Mouse (Mus musculus) limb, embryonic 12.5 days (tissue): ENCODE results near the gene Inpp5d. TPM values are rescaled to one million over a fixed set of nuclear protein-coding genes. Genes with fewer than 3 reads are reported as not detected.
"Not testable (repeated sequence)": the region's sequence is repeated elsewhere in the genome, so short reads cannot be mapped to it uniquely, and the experiment has no call there.

ENCODE experiments used
- ATAC-seq: fragments of 200-750 bp; cut with Nextera tagmentation; 2 replicates; pipeline ENCODE4 v1.8.0; 2017; ENCODE audit warnings: low read depth, moderate TSS enrichment; ENCODE audit not compliant: insufficient number of reproducible peaks, insufficient read depth, low FRiP score, low TSS enrichment
- H3K27ac ChIP-seq: fragments of 300-500 bp; sonication (generic); 2 replicates; pipeline ENCODE4 v1.5.1; 2016; ENCODE audit warnings: mild to moderate bottlenecking, moderate library complexity
- H3K27me3 ChIP-seq: fragments of 300-500 bp; sonication (generic); 2 replicates; pipeline ENCODE4 v1.6.1; 2016; ENCODE audit warnings: mild to moderate bottlenecking, moderate library complexity
- H3K36me3 ChIP-seq: fragments of 300-500 bp; sonication (generic); 2 replicates; pipeline ENCODE4 v1.6.1; 2016; ENCODE audit warnings: mild to moderate bottlenecking, moderate library complexity
- H3K4me1 ChIP-seq: fragments of 300-500 bp; sonication (generic); replicated peaks from 2 replicates; pipeline ENCODE4 v1.6.1; 2016
- H3K4me2 ChIP-seq: fragments of 300-500 bp; sonication (generic); 2 replicates; pipeline ENCODE4 v1.6.1; 2016; ENCODE audit warnings: mild to moderate bottlenecking, moderate library complexity
- H3K4me3 ChIP-seq: fragments of 300-500 bp; sonication (generic); replicated peaks from 2 replicates; pipeline ENCODE4 v1.5.1; 2016; ENCODE audit warnings: mild to moderate bottlenecking
- H3K9ac ChIP-seq: fragments of 300-500 bp; sonication (generic); replicated peaks from 2 replicates; pipeline ENCODE4 v1.6.1; 2016; ENCODE audit warnings: mild to moderate bottlenecking, moderate library complexity
- H3K9me3 ChIP-seq: fragments of 300-500 bp; sonication (generic); 2 replicates; pipeline ENCODE4 v1.6.1; 2016; ENCODE audit warnings: mild to moderate bottlenecking, moderate library complexity
- WGBS: fragments of 180-500 bp; shearing (Covaris S2); methylation state at CpG from one replicate; pipeline ENCODE4 v1.1.7; 2016; 5-methylcytosine and 5-hydroxymethylcytosine counted together
- polyA plus RNA-seq: library from polyadenylated mRNA; unstranded; fragments of >200 nt; fragmentation: Nextera tagmentation; extraction: Ambion mirVana; gene quantifications from 2 replicates; pipeline ENCODE4 v1.2.1, GENCODE M21; 2016

Gene Inpp5d
- polyA plus RNA-seq, 1 experiment from 2014 or later, result 3.6 TPM

DNA sequence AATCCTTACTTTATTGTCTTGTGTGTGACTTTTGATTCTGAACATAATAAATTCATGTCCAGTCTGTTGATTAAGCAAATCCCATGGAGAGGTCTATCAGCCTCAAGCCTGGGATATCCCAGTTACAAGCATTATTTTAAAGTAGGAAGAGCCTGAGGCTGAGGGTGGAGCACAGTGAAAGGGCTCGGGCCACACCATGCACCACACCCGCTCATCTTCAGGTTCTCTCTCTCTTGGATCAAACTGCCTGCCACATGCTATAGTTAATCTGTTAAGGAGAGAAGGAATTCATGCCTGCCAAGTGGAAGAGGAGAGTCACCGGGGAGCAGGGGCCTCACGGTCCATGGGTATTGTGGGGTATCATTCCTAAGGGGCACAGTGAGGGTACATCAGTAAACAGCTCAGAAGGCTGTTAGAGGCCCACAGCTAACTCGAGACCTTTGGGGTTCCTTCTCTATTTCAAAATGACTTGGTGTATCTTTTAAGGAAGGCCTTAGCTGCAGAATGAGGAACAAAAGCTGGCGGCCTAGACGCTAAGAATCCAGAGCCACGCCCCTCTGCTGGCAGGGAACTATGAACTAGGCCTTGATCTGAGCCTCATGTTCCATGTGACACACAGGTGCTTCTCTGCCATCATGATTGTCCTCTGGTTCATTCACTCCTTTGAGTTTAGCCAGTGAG lies 39.0 kb downstream of the Inpp5d start:
- Histone ChIP-seq H3K9ac (no peak overlapping the region), H3K4me3 (no peak overlapping the region), H3K4me1 (peaks cover 10% of the 10 kb centered on the region), H3K27ac (no peak overlapping the region), H3K9me3 (no peaks in the 10 kb centered on the region), H3K27me3 (no peaks in the 10 kb centered on the region), H3K4me2 (no peak overlapping the region), H3K36me3 (no peaks in the 10 kb centered on the region)
- 75% methylated on average over 8 of the region's 8 CpGs for WGBS
- ATAC-seq, result no peak

DNA sequence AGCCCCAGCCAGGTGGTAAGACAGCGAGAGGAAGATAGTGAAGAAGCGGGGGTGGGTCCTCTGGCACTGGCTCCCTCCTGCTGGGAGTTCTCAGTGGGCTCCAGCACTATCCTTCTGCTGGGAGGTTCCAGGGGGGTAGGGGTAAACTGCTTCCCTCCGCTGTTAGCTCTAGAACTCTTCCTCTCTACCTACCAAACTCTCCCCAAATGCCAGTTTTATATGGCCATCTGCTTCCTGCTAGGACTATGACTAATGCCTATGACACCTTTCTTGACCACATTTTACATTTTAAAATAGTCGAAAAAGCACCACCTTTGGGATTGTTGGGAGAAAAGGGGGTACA lies 39.5 kb downstream of the Inpp5d start:
- WGBS, result 70% methylated on average over 4 of the region's 4 CpGs
- no peaks in the 10 kb centered on the region for H3K27me3 ChIP-seq

DNA sequence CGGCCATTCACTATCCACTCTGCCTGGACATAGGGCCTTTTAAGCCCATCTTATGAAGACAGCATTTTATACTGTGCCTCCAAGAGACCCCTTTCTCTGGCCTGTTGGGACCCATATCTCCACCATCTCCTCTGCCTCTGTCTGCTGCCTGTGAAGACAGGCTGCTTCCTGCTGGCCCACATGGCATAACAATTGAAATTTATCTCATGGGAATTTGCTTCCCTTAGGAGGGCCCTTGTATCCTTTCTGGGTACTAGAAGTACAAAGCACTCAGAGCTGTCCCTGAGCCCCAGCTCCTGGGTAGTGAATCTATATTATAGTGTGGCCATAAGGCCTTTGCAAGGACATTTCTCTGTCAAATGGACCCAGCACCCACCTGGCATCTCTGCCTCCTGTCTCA lies 40.6 kb downstream of the Inpp5d start:
- Histone ChIP-seq H3K9ac (no peak overlapping the region), H3K4me3 (no peak overlapping the region), H3K4me2 (no peak overlapping the region), H3K9me3 (no peaks in the 10 kb centered on the region), H3K27me3 (no peaks in the 10 kb centered on the region), H3K4me1 (peaks cover 10% of the 10 kb centered on the region), H3K27ac (no peak overlapping the region), H3K36me3 (no peaks in the 10 kb centered on the region)
- ATAC-seq, result no peak
- WGBS, result 78% methylated on average over 1 of the region's 1 CpGs

More for the DNA sequence above, 39.5 kb downstream of the Inpp5d start:
- Histone ChIP-seq H3K27ac (no peak overlapping the region), H3K9me3 (no peaks in the 10 kb centered on the region), H3K9ac (no peak overlapping the region), H3K4me2 (no peak overlapping the region), H3K36me3 (no peaks in the 10 kb centered on the region), H3K4me3 (no peak overlapping the region), H3K4me1 (peaks cover 10% of the 10 kb centered on the region)
- ATAC-seq, result no peak

DNA sequence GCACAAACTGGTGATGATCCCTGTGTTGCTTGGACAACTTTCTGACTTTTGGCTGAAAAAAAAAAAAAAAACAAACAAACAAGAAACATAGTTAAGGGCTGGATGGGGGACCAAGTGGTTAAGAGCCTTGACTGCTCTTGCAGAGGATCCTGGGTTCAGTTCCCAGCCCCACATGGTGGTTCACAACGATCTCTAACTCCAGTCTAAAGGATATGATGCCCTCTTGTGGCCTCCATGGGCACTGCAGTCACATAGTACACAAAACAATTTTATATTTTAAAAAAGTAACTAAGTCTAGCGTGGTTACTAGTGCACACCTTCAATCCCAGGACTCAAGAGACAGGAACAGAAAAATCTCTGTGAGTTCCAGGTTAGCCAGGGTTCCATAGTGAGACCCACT lies 43.9 kb downstream of the Inpp5d start:
- Histone ChIP-seq H3K4me2 (no peak overlapping the region), H3K9ac (no peak overlapping the region), H3K4me1 (0 out of 2 replicates have a peak, but pooled peaks cover 3% of the 10 kb centered on the region), H3K36me3 (no peaks in the 10 kb centered on the region), H3K27me3 (no peaks in the 10 kb centered on the region), H3K27ac (no peak overlapping the region), H3K9me3 (no peaks in the 10 kb centered on the region), H3K4me3 (no peak overlapping the region)
- no peak for ATAC-seq
- WGBS, result 83% methylated on average over 2 of the region's 2 CpGs

DNA sequence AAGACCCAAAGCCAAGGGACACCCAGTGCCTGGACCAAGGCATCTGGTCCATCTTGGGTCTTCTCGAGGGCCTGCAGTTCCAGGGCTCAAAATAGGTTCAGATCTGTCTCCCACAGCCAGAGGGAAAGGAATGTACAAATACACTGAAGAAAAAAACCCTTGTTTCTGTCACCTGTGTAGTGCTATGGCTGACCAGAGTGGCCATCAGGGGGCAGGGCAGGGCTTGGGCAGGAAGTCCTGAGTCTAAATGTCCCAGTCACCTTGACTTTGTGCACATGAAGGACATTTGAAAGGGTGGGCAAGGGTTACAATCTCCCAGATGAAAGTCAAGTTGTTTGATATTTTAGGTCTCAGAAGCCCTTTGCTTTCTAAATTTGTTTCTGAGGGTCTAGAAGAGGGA lies 46.9 kb downstream of the Inpp5d start:
- H3K9me3 ChIP-seq, result no peaks in the 10 kb centered on the region
- 73% methylated on average over 1 of the region's 1 CpGs for WGBS
- ATAC-seq, result no peak
- no peak overlapping the region for H3K9ac ChIP-seq
- H3K4me3 ChIP-seq, result no peak overlapping the region
- H3K4me1 ChIP-seq, result no peaks in the 10 kb centered on the region
- H3K36me3 ChIP-seq, result no peaks in the 10 kb centered on the region
- no peak overlapping the region for H3K4me2 ChIP-seq
- no peaks in the 10 kb centered on the region for H3K27me3 ChIP-seq
- H3K27ac ChIP-seq, result no peak overlapping the region

DNA sequence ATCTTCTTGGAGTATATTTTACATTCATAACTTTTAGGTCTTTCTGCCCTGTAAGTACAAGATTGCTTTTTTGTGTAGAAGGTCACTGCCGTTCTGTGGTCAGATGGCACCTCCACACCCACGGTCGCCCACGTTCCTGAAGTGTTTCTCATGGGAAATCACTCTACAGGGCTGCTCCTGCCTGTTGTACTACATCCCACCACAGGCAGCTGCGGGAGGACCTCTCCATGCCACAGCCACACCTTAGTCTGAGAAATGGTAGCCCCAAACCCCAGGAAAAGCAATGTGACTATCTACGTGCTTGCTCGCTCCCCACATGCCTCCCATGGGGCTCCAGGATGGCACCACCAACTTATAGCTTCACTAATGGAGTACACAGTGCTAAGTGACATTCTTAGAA lies 48.2 kb downstream of the Inpp5d start:
- H3K27me3 ChIP-seq, result no peaks in the 10 kb centered on the region
- ATAC-seq, result no peak
- no peaks in the 10 kb centered on the region for H3K4me1 ChIP-seq
- H3K4me3 ChIP-seq, result no peak overlapping the region
- no peaks in the 10 kb centered on the region for H3K9me3 ChIP-seq
- no peaks in the 10 kb centered on the region for H3K36me3 ChIP-seq
- no peak overlapping the region for H3K27ac ChIP-seq
- no peak overlapping the region for H3K9ac ChIP-seq
- WGBS, result 94% methylated on average over 7 of the region's 7 CpGs
- H3K4me2 ChIP-seq, result no peak overlapping the region

DNA sequence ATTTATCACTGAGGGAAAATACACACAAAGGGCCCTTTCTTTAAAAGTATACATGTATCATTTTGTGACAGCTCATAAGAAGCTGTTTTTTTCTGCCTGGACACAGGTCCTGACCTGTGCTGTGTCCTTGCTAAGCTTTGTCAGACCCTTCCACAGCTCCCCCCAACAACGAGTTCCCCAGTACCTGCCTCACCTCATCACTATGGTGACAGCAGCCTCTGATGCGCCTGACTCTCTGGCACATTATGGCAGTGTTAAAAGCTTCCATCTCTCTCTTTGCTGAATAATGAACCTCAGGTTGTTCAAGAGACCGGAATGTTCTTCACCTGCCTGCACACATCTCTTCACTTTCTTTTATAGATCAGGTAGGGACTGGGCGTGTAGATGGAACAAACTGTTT lies 51.4 kb downstream of the Inpp5d start:
- no peak overlapping the region for H3K4me2 ChIP-seq
- ATAC-seq, result no peak
- WGBS, result 54% methylated on average over 4 of the region's 4 CpGs

DNA sequence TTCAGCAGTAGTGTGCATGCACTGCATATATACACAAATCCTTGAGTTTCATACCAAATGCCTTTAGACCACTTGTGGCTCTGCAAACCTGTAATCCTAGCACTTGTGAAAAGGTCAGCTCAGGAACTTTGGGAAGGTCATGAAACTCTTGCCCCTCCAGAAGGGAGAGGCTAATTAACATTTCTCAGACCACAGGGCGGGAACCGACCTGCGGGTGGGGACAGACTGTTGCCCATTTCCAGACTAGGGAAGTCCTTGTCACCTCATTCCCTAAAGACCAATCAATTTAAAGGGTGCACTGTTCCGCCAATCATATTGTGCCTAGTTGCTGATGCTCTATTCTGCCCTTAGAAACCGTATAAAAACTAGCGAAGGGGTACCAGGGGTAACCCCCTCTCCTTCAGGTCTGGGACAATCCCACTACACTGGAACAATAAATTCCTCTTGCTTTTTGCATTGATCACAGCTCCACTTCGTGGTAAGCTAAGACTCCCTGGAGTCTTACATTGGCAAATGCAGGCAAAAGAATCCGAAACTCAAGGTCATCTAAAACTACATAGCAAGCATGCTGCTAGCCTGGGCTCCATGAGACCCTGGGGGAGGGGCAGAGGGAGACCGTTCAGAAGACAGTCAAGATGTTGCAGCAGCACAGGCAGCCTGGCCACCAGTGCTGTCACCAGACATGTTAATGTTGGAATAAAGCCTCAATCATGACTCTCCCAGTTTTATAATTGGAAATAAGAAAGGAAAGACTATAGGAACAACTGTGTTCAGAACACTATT lies 53.9 kb downstream of the Inpp5d start:
- Histone ChIP-seq H3K4me3 (no peak overlapping the region), H3K4me2 (no peak overlapping the region), H3K27ac (no peak overlapping the region), H3K4me1 (no peaks in the 10 kb centered on the region), H3K27me3 (no peaks in the 10 kb centered on the region), H3K9me3 (no peaks in the 10 kb centered on the region), H3K36me3 (no peaks in the 10 kb centered on the region), H3K9ac (no peak overlapping the region)
- 66% methylated on average over 9 of the region's 9 CpGs for WGBS
- no peak for ATAC-seq

More for the DNA sequence above, 51.4 kb downstream of the Inpp5d start:
- H3K27me3 ChIP-seq, result no peaks in the 10 kb centered on the region
- H3K27ac ChIP-seq, result no peak overlapping the region
- H3K9me3 ChIP-seq, result no peaks in the 10 kb centered on the region
- H3K4me3 ChIP-seq, result no peak overlapping the region
- no peaks in the 10 kb centered on the region for H3K36me3 ChIP-seq
- no peak overlapping the region for H3K9ac ChIP-seq
- no peaks in the 10 kb centered on the region for H3K4me1 ChIP-seq

DNA sequence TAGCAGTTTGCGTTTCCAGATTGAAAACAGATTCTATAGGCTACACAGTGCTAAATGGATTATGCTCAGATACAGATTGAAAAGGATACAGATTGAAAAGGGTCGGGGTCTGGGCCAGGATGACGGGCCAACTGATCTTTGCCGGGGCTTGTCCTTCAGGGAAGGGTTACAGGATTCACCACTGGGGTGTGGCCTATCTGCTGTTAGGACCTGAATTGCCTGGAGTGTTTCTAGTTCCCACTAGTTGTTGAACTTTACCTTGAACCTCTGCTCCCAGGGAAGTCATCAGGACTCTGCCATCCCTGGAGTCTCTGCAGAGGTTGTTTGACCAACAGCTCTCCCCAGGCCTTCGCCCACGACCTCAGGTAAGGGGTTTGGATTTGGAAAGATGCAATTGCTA lies 55.9 kb downstream of the Inpp5d start:
- WGBS, result 78% methylated on average over 6 of the region's 6 CpGs
- no peak overlapping the region for H3K4me3 ChIP-seq
- no peak overlapping the region for H3K4me2 ChIP-seq
- ATAC-seq, result no peak
- H3K9ac ChIP-seq, result no peak overlapping the region
- no peaks in the 10 kb centered on the region for H3K36me3 ChIP-seq
- no peak overlapping the region for H3K27ac ChIP-seq
- no peaks in the 10 kb centered on the region for H3K27me3 ChIP-seq
- H3K4me1 ChIP-seq, result no peaks in the 10 kb centered on the region
- H3K9me3 ChIP-seq, result no peaks in the 10 kb centered on the region

DNA sequence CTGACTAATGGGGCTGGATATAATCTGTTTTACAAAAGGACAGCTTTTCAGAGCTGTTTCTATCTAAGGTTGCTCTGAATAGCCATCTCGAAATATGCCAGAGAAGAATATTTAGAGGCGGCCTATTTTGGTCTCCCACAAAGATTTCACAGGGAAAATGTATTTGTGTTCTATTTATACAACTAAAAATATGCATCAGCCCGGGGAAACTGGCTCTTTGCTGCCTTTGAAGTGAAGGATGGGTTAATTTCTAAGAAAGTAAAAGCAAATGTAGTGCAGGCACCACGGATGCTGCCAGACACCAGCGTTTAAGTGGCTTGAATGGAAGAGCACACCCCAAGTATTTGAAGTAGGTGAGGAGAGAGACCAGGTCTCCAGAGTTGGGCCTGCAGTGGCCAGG lies 59.0 kb downstream of the Inpp5d start:
- no peak overlapping the region for H3K27ac ChIP-seq
- H3K27me3 ChIP-seq, result no peaks in the 10 kb centered on the region
- H3K9ac ChIP-seq, result no peak overlapping the region
- WGBS, result 79% methylated on average over 5 of the region's 5 CpGs
- ATAC-seq, result no peak
- H3K4me1 ChIP-seq, result no peaks in the 10 kb centered on the region
- no peak overlapping the region for H3K4me3 ChIP-seq
- no peaks in the 10 kb centered on the region; the same call in 1 of the 2 replicates for H3K9me3 ChIP-seq
- H3K4me2 ChIP-seq, result no peak overlapping the region
- H3K36me3 ChIP-seq, result no peaks in the 10 kb centered on the region

DNA sequence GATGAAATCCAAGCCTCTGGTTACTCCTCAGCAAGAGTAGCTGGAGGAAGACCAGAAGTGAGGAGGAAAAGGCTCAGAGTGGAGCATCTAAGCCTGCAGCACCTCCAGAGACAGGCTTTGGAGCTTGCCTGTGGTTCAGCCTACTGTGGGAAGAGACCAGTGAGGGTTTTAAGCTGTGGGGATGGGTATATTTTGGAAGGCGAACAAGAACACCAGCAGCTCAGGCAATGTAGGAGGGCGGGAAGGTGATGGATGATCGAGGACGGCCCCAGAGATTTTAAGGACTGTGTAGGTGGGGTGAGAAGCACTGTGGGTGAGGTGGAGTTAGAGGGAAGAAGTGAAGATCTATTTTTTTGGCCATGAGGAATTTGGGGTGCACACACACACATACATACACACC lies 60.8 kb downstream of the Inpp5d start:
- H3K4me1 ChIP-seq, result no peaks in the 10 kb centered on the region
- 89% methylated on average over 4 of the region's 4 CpGs for WGBS
- ATAC-seq, result no peak
- no peak overlapping the region for H3K9ac ChIP-seq
- H3K36me3 ChIP-seq, result no peaks in the 10 kb centered on the region
- no peak overlapping the region for H3K4me3 ChIP-seq
- H3K4me2 ChIP-seq, result no peak overlapping the region
- no peak overlapping the region for H3K27ac ChIP-seq
- no peaks in the 10 kb centered on the region for H3K27me3 ChIP-seq
- no peaks in the 10 kb centered on the region; the same call in 1 of the 2 replicates for H3K9me3 ChIP-seq

DNA sequence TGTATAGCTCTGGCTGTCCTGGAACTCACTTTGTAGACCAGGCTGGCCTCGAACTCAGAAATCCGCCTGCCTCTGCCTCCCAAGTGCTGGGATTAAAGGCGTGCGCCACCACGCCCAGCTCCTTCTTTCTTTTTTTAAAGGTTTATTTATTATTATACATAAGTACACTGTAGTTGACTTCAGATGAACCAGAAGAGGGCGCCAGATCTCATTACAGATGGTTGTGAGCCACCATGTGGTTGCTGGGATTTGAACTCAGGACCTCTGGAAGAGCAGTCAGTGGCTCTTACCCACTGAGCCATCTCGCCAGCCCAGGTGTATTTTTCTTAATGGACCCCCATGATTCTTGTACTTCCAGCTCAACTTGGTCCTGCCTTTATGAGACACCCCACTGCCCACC lies 62.4 kb downstream of the Inpp5d start:
- H3K27me3 ChIP-seq, H3K27ac ChIP-seq, H3K9me3 ChIP-seq, H3K4me3 ChIP-seq, H3K4me2 ChIP-seq, H3K4me1 ChIP-seq, H3K36me3 ChIP-seq, ATAC-seq, H3K9ac ChIP-seq: not testable (repeated sequence)
- 86% methylated on average over 7 of the region's 7 CpGs for WGBS
